Mouse (Mus musculus) olfactory bulb, adult 2 months (tissue): ENCODE data around the gene Trp53.

ENCODE experiments used
- CTCF ChIP-seq: fragments of 200-500 bp; IDR thresholded peaks from 2 replicates; pipeline ENCODE4 v1.5.1; 2012; ENCODE audit warnings: low read depth, mild to moderate bottlenecking, low read length, moderate library complexity; ENCODE audit not compliant: insufficient read depth
- POLR2A ChIP-seq: fragments of 200-500 bp; IDR thresholded peaks from 2 replicates; pipeline ENCODE4 v1.6.1; 2012; ENCODE audit warnings: mild to moderate bottlenecking, low read depth, low read length, moderate library complexity; ENCODE audit not compliant: insufficient read depth

DNA sequence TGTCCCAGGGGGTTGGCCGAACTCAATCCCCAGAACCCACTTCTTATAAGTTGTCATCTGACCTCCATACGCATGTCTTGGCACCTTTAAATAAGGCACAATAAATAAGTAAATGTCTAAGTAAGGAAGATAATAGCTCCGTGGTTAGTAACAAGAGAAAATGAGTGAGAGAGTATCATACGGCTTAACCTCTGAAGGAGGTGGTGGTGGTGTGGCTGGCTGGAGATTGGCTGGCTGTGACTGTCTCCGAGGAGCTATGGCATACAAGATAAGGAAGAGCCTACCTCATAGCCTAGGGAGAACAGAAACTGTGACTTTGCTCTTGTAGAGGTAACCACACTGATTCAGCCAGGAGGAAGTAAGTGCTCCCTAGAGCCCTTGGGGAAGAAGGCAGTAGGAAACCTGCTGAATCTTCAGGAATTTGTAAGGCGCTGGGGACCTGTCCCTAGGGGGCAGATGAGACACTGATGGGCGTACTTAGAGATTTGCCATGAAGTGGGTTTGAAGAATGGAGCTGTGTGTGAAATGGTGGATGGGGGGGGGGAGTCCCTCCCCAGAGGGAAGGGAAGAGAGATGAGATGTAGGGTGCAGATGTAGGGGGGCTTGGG lies 5.7 kb downstream of the Trp53 start:
- TF ChIP-seq CTCF (no peak), POLR2A (no peak)
